Mouse (Mus musculus): Measurements from ENCODE around the gene Bbs5. TPM values are rescaled to one million over a fixed set of nuclear protein-coding genes. Genes with fewer than 3 reads are reported as not detected.

The Bbs5 gene
- polyA plus RNA-seq, 1 experiment: not detected

- WGBS: under 1% methylated on average over 39 of the region's 39 CpGs
- H3K36me3 ChIP-seq (ENCODE audit: control insufficient read depth, insufficient read depth, low read length): peaks cover 6% of the 10 kb centered on the region; the same call in 1 of the 2 replicates
- TF ChIP-seq CTCF (IDR thresholded peaks at IDR 0.05; ENCODE audit: extremely low read depth, insufficient read length, insufficient replicate concordance, low read depth, low read length): no peak
- peak; percentile 35; the same call in 1 of the 2 replicates for TF ChIP-seq POLR2A (IDR thresholded peaks at IDR 0.05; ENCODE audit: low read depth, low read length)
- H3K4me3 ChIP-seq (ENCODE audit: low read depth, low read length): peak within 1 kb of the TSS; percentile 75
- H3K27ac ChIP-seq (ENCODE audit: insufficient read depth, low read depth, low read length): peak within 1 kb of the TSS; percentile 56
- H3K4me1 ChIP-seq (ENCODE audit: control insufficient read depth, insufficient read depth, insufficient read length, low read length): no peaks in the 10 kb centered on the region
- H3K27me3 ChIP-seq (ENCODE audit: control insufficient read depth, insufficient read depth, low read length): no peaks in the 10 kb centered on the region
Measured at GRCm38 (mm10) chr2:69712981-69713625, 66.1 kb downstream of the Bbs5 start, which contains the start of gene Fastkd1. TSS of gene Fastkd1 (minus strand) at chr2:69713516.

GRCm38 (mm10) chr2:69713626-69714014 lies 66.6 kb downstream of the Bbs5 start:
- Histone ChIP-seq H3K4me3 (ENCODE audit: low read depth, low read length) (no peak overlapping the region), H3K27ac (ENCODE audit: insufficient read depth, low read depth, low read length) (no peak overlapping the region), H3K36me3 (ENCODE audit: control insufficient read depth, insufficient read depth, low read length) (peaks cover 4% of the 10 kb centered on the region; the same call in 1 of the 2 replicates), H3K4me1 (ENCODE audit: control insufficient read depth, insufficient read depth, insufficient read length, low read length) (no peaks in the 10 kb centered on the region), H3K27me3 (ENCODE audit: control insufficient read depth, insufficient read depth, low read length) (no peaks in the 10 kb centered on the region)
- WGBS: 19% methylated on average over 4 of the region's 4 CpGs
- TF ChIP-seq POLR2A (IDR thresholded peaks at IDR 0.05; ENCODE audit: low read depth, low read length) (no peak), CTCF (IDR thresholded peaks at IDR 0.05; ENCODE audit: extremely low read depth, insufficient read length, insufficient replicate concordance, low read depth, low read length) (no peak)

GRCm38 (mm10) chr2:69714126-69714525 lies 67.2 kb downstream of the Bbs5 start:
- H3K27ac ChIP-seq (ENCODE audit: insufficient read depth, low read depth, low read length): no peak overlapping the region
- peaks cover 4% of the 10 kb centered on the region; the same call in 1 of the 2 replicates for H3K36me3 ChIP-seq (ENCODE audit: control insufficient read depth, insufficient read depth, low read length)
- no peaks in the 10 kb centered on the region for H3K27me3 ChIP-seq (ENCODE audit: control insufficient read depth, insufficient read depth, low read length)
- WGBS: 77% methylated on average over 5 of the region's 5 CpGs
- TF ChIP-seq POLR2A (IDR thresholded peaks at IDR 0.05; ENCODE audit: low read depth, low read length) (no peak), CTCF (IDR thresholded peaks at IDR 0.05; ENCODE audit: extremely low read depth, insufficient read length, insufficient replicate concordance, low read depth, low read length) (no peak)
- no peak overlapping the region for H3K4me3 ChIP-seq (ENCODE audit: low read depth, low read length)
- no peaks in the 10 kb centered on the region for H3K4me1 ChIP-seq (ENCODE audit: control insufficient read depth, insufficient read depth, insufficient read length, low read length)

- no peak overlapping the region for H3K27ac ChIP-seq (ENCODE audit: insufficient read depth, low read depth, low read length)
- TF ChIP-seq POLR2A (IDR thresholded peaks at IDR 0.05; ENCODE audit: low read depth, low read length) (no peak), CTCF (IDR thresholded peaks at IDR 0.05; ENCODE audit: extremely low read depth, insufficient read length, insufficient replicate concordance, low read depth, low read length) (no peak)
- WGBS: 67% methylated on average over 3 of the region's 3 CpGs
- H3K4me1 ChIP-seq (ENCODE audit: control insufficient read depth, insufficient read depth, insufficient read length, low read length): no peaks in the 10 kb centered on the region
- no peaks in the 10 kb centered on the region for H3K36me3 ChIP-seq (ENCODE audit: control insufficient read depth, insufficient read depth, low read length)
- H3K27me3 ChIP-seq (ENCODE audit: control insufficient read depth, insufficient read depth, low read length): no peaks in the 10 kb centered on the region
- H3K4me3 ChIP-seq (ENCODE audit: low read depth, low read length): no peak overlapping the region
Measured at GRCm38 (mm10) chr2:69716483-69716882, 69.5 kb downstream of the Bbs5 start.

Other genes with a start within 250 kb of the Bbs5 start
- gene Lrp2, start 61.1 kb upstream of the Bbs5 start, polyA plus RNA-seq (2012; rRNA removed): 0.04 TPM in 1 of 2 replicates, not detected in the other
- not detected in 2 replicates for gene Klhl41, start 22.9 kb downstream of the Bbs5 start, polyA plus RNA-seq (2012; rRNA removed)
- 1.1 and 1.2 TPM in 2 replicates for gene Fastkd1, start 66.3 kb downstream of the Bbs5 start, polyA plus RNA-seq (2012; rRNA removed)
- gene Ppig, start 75.4 kb downstream of the Bbs5 start, polyA plus RNA-seq (2012; rRNA removed): 0.20 and 0.30 TPM in 2 replicates
- not detected in 2 replicates for gene Ccdc173, start 142.4 kb downstream of the Bbs5 start, polyA plus RNA-seq (2012; rRNA removed)
- gene Phospho2, start 142.5 kb downstream of the Bbs5 start, polyA plus RNA-seq (2012; rRNA removed): 77.7 and 94.4 TPM in 2 replicates
- 1.9 and 2.7 TPM in 2 replicates for gene Klhl23, start 174.8 kb downstream of the Bbs5 start, polyA plus RNA-seq (2012; rRNA removed)
- gene Ssb, start 214.4 kb downstream of the Bbs5 start, polyA plus RNA-seq (2012; rRNA removed): 0.28 and 0.36 TPM in 2 replicates
- 0.61 and 2.3 TPM in 2 replicates for gene Mettl5, start 238.4 kb downstream of the Bbs5 start, polyA plus RNA-seq (2012; rRNA removed)